Mouse (Mus musculus) stomach, postnatal 0 days (tissue): ENCODE data around the gene Sphkap. TPM values are rescaled to one million over a fixed set of nuclear protein-coding genes. Genes with fewer than 3 reads are reported as not detected.

Source experiments
- ATAC-seq: fragments of 200-750 bp; cut with Nextera tagmentation; 2 replicates; pipeline ENCODE4 v1.8.0; 2017; ENCODE audit not compliant: low FRiP score, low TSS enrichment
- DNase-seq: peaks from one replicate; pipeline ENCODE4 v3.0.0-alpha.2; 2016; ENCODE audit warnings: low spot score
- H3K27ac ChIP-seq: fragments of 300-500 bp; sonication (generic); replicated peaks from 2 replicates; pipeline ENCODE4 v1.5.1; 2014; ENCODE audit warnings: mild to moderate bottlenecking, control low read depth
- H3K27me3 ChIP-seq: fragments of 300-500 bp; sonication (generic); 2 replicates; pipeline ENCODE4 v1.6.1; 2014; ENCODE audit warnings: low read length; ENCODE audit not compliant: control insufficient read depth, insufficient read depth
- H3K36me3 ChIP-seq: fragments of 300-500 bp; sonication (generic); 2 replicates; pipeline ENCODE4 v1.6.1; 2014; ENCODE audit warnings: low read length, mixed read lengths; ENCODE audit not compliant: control insufficient read depth, insufficient read depth
- H3K4me1 ChIP-seq: fragments of 300-500 bp; sonication (generic); replicated peaks from 2 replicates; pipeline ENCODE4 v1.6.1; 2014; ENCODE audit warnings: antibody characterized with exemption; ENCODE audit not compliant: control insufficient read depth, insufficient read depth
- H3K4me2 ChIP-seq: fragments of 300-500 bp; sonication (generic); replicated peaks from 2 replicates; pipeline ENCODE4 v1.6.1; 2014; ENCODE audit warnings: low read depth, mild to moderate bottlenecking, control low read depth, moderate library complexity
- H3K4me3 ChIP-seq: fragments of 300-500 bp; sonication (generic); 2 replicates; pipeline ENCODE4 v1.5.1; 2014; ENCODE audit warnings: low read depth, low read length, control low read depth
- H3K9ac ChIP-seq: fragments of 300-500 bp; sonication (generic); 2 replicates; pipeline ENCODE4 v1.6.1; 2014; ENCODE audit warnings: mild to moderate bottlenecking, low read length, control low read depth, mixed read lengths
- H3K9me3 ChIP-seq: fragments of 300-500 bp; sonication (generic); 2 replicates; pipeline ENCODE4 v1.6.1; 2016; ENCODE audit warnings: low read length; ENCODE audit not compliant: control insufficient read depth
- CTCF ChIP-seq: IDR thresholded peaks from 2 replicates; pipeline ENCODE4 v1.5.1; 2016; ENCODE audit warnings: antibody characterized with exemption, low read depth, mild to moderate bottlenecking, moderate library complexity
- EP300 ChIP-seq: optimal IDR thresholded peaks from 2 replicates; pipeline ENCODE3; 2016; ENCODE audit warnings: antibody characterized with exemption
- WGBS: fragments of 180-500 bp; shearing (Covaris S2); extraction: QIAGEN DNeasy Blood & Tissue Kit; methylation state at CpG from one replicate; pipeline ENCODE4 v1.1.7; 2014; 5-methylcytosine and 5-hydroxymethylcytosine counted together
- polyA plus RNA-seq: library from polyadenylated mRNA; unstranded; fragments of >200 nt; fragmentation: Nextera tagmentation; extraction: Ambion mirVana; gene quantifications from 2 replicates; pipeline ENCODE4 v1.2.1, GENCODE M21; 2015

Sphkap gene
- polyA plus RNA-seq, 1 experiment from 2014 or later: 0.73 TPM

GRCm38 (mm10) chr1:83406882-83407549 is 984 bp downstream of the Sphkap start:
- ATAC-seq: no peak
- no peak for DNase-seq
- Histone ChIP-seq H3K27ac (no peak overlapping the region), H3K9me3 (no peaks in the 10 kb centered on the region), H3K9ac (no peak overlapping the region), H3K36me3 (no peaks in the 10 kb centered on the region), H3K27me3 (no peaks in the 10 kb centered on the region), H3K4me3 (peak overlapping the region; percentile 38), H3K4me2 (peak overlapping the region; percentile 62; the same call in 1 of the 2 replicates), H3K4me1 (no peaks in the 10 kb centered on the region)
- TF ChIP-seq CTCF (no peak), EP300 (no peak)
- 20% methylated on average over 8 of the region's 8 CpGs for WGBS

DNA sequence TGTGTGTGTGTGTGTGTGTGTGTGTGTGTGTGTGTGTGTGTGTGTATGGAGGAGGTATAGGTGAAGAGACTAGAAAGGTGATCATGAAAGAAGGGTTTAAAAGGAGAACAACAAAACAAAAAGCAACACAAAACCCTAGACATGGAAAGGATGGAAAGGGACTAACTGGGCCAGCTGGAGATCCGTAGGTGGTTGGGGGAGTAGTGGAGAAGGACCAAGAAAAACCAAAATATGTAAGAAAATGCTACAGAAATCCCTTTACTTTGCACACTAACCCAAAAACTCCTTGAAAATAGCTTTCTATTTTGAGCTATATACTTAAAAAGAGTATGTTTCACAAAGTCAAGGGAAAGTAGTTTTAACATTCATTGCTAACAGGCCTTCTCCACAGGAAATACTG is 6.9 kb downstream of the Sphkap start:
- H3K9me3 ChIP-seq: no peaks in the 10 kb centered on the region
- no peaks in the 10 kb centered on the region for H3K27me3 ChIP-seq
- H3K36me3 ChIP-seq: no peaks in the 10 kb centered on the region
- H3K4me1 ChIP-seq: no peaks in the 10 kb centered on the region
- no peak overlapping the region for H3K4me2 ChIP-seq
- H3K9ac ChIP-seq: no peak overlapping the region
- ATAC-seq: no peak
- TF ChIP-seq EP300 (no peak), CTCF (no peak)
- no peak for DNase-seq
- 80% methylated on average over 1 of the region's 1 CpGs for WGBS
- H3K27ac ChIP-seq: no peak overlapping the region
- no peak overlapping the region for H3K4me3 ChIP-seq

GRCm38 (mm10) chr1:83396284-83396683 is 11.7 kb downstream of the Sphkap start:
- WGBS: 86% methylated on average over 2 of the region's 2 CpGs
- no peak overlapping the region for H3K4me3 ChIP-seq

GRCm38 (mm10) chr1:83395559-83395958 is 12.4 kb downstream of the Sphkap start:
- Histone ChIP-seq H3K4me1 (no peaks in the 10 kb centered on the region), H3K9me3 (no peaks in the 10 kb centered on the region), H3K4me2 (no peak overlapping the region), H3K4me3 (no peak overlapping the region), H3K36me3 (no peaks in the 10 kb centered on the region), H3K9ac (no peak overlapping the region), H3K27ac (no peak overlapping the region), H3K27me3 (no peaks in the 10 kb centered on the region)
- ATAC-seq (no peak), DNase-seq (no peak)
- TF ChIP-seq EP300 (no peak), CTCF (no peak)
- 70% methylated on average over 5 of the region's 5 CpGs for WGBS

More at GRCm38 (mm10) chr1:83396284-83396683, 11.7 kb downstream of the Sphkap start:
- Histone ChIP-seq H3K4me1 (no peaks in the 10 kb centered on the region), H3K36me3 (no peaks in the 10 kb centered on the region), H3K4me2 (no peak overlapping the region), H3K27ac (no peak overlapping the region), H3K9me3 (no peaks in the 10 kb centered on the region), H3K27me3 (no peaks in the 10 kb centered on the region), H3K9ac (no peak overlapping the region)
- TF ChIP-seq EP300 (no peak), CTCF (no peak)
- DNase-seq (no peak), ATAC-seq (no peak)

- TF ChIP-seq EP300 (no peak), CTCF (no peak)
- Histone ChIP-seq H3K9me3 (no peaks in the 10 kb centered on the region), H3K27ac (no peak overlapping the region), H3K36me3 (no peaks in the 10 kb centered on the region), H3K4me3 (no peak overlapping the region), H3K27me3 (no peaks in the 10 kb centered on the region), H3K9ac (no peak overlapping the region), H3K4me1 (no peaks in the 10 kb centered on the region), H3K4me2 (no peak overlapping the region)
- WGBS: 67% methylated on average over 4 of the region's 4 CpGs
- no peak for ATAC-seq
- no peak for DNase-seq
Observed at GRCm38 (mm10) chr1:83389419-83389818, 18.6 kb downstream of the Sphkap start.

GRCm38 (mm10) chr1:83377404-83377803 is 30.6 kb downstream of the Sphkap start:
- H3K4me1 ChIP-seq: no peaks in the 10 kb centered on the region
- ATAC-seq (no peak), DNase-seq (no peak)
- no peak overlapping the region for H3K27ac ChIP-seq
- H3K4me3 ChIP-seq: no peak overlapping the region
- 57% methylated on average over 1 of the region's 1 CpGs for WGBS
- TF ChIP-seq EP300: no peak
- no peak for TF ChIP-seq CTCF
- no peak overlapping the region for H3K4me2 ChIP-seq
- no peaks in the 10 kb centered on the region for H3K9me3 ChIP-seq
- no peaks in the 10 kb centered on the region for H3K36me3 ChIP-seq
- H3K27me3 ChIP-seq: no peaks in the 10 kb centered on the region
- H3K9ac ChIP-seq: no peak overlapping the region
